Comparison of ENCODE assay signal across 17 mouse cellular contexts in genomic region chr13:47647693-47648092, GRCm38 (mm10).
DNase-seq lines count a peak whose midpoint lies in the region; ATAC-seq and TF ChIP-seq lines count a peak whose summit lies in the region.
"Had no signal": no experiment of that assay in that cellular context is flagged by ENCODE, and none has a peak within 500 bp of the region (broad histone marks: within the 10 kb centered on the region; RNA-seq: fewer than 3 reads in every experiment).

No protein-coding gene starts in this region.

- H3K4me2 ChIP-seq in forebrain, embryonic 16.5 days (ENCODE audit: low read length) = no peak overlapping the region
- H3K4me2 ChIP-seq in forebrain, embryonic 13.5 days = no peak overlapping the region
- H3K4me2 ChIP-seq: neural tube, embryonic 13.5 days had no signal

- H3K9ac ChIP-seq in forebrain, embryonic 16.5 days (replicated peaks; ENCODE audit: low read depth, low read length) = no peak overlapping the region
- no peak overlapping the region for H3K9ac ChIP-seq in forebrain, embryonic 13.5 days
- no peak overlapping the region for H3K9ac ChIP-seq in heart, adult 2 months (ENCODE audit: low read depth, low read length)
- H3K9ac ChIP-seq: liver, postnatal 0 days; neural tube, embryonic 13.5 days had no signal

- H3K4me1 ChIP-seq in forebrain, embryonic 16.5 days (replicated peaks; ENCODE audit: control insufficient read depth, insufficient read depth, low read length) = peaks cover 7% of the 10 kb centered on the region
- peaks cover 12% of the 10 kb centered on the region for H3K4me1 ChIP-seq in forebrain, embryonic 13.5 days
- no peaks in the 10 kb centered on the region for H3K4me1 ChIP-seq in heart, adult 2 months (ENCODE audit: control insufficient read depth, insufficient read depth, low read length)

- H3K4me3 ChIP-seq in forebrain, embryonic 16.5 days (replicated peaks; ENCODE audit: low read length) = no peak overlapping the region
- H3K4me3 ChIP-seq in forebrain, embryonic 13.5 days = no peak overlapping the region
- no peak overlapping the region for H3K4me3 ChIP-seq in layer of hippocampus, adult 2 months
- no peak overlapping the region for H3K4me3 ChIP-seq in heart, adult 2 months
- H3K4me3 ChIP-seq: neural tube, embryonic 13.5 days had no signal

- 0 out of 2 replicates have a peak, but pooled peaks have one; percentile 23 for ATAC-seq in forebrain, embryonic 16.5 days
- no peak for ATAC-seq in forebrain, embryonic 13.5 days
- ATAC-seq: hindbrain, embryonic 16.5 days; liver, postnatal 0 days; midbrain, embryonic 16.5 days; Patski had no signal

- TF ChIP-seq EP300 in heart, adult 2 months (IDR thresholded peaks at IDR 0.05; ENCODE audit: insufficient read depth, low read depth, low read length) = no peak

- DNase-seq in layer of hippocampus, adult 18-20 months (ENCODE audit: low spot score in 2 of 2) = peak; percentile 45 to 83
- no peak for DNase-seq in layer of hippocampus, postnatal 10 days (ENCODE audit: low spot score in 2 of 2)
- peak; percentile 40 to 79 for DNase-seq in layer of hippocampus, adult 2 months (ENCODE audit: low spot score in 2 of 2)
- DNase-seq in left cerebral cortex, postnatal 36 days (ENCODE audit: low spot score in 2 of 2) = peak; percentile 9 to 12
- no peak for DNase-seq in heart, adult 2 months
- no peak for DNase-seq in retina, postnatal 1 day
- DNase-seq: cerebellum, adult 8-10 months; heart, adult 18-20 months; kidney, postnatal 25 days; liver, postnatal 0 days; thymus, postnatal 4 days had no signal

- intact Hi-C loops in left cerebral cortex, postnatal 36 days (cut with DNase I) = no loop called here
- intact Hi-C loops in heart, adult 2 months (cut with DNase I) = no loop called here

- no peak overlapping the region for H3K27ac ChIP-seq in forebrain, embryonic 16.5 days (ENCODE audit: low read length)
- H3K27ac ChIP-seq in forebrain, embryonic 13.5 days = no peak overlapping the region
- H3K27ac ChIP-seq in layer of hippocampus, adult 2 months = 0 out of 2 replicates have a peak overlapping the region, but pooled peaks have one; percentile 33
- H3K27ac ChIP-seq in heart, adult 2 months = no peak overlapping the region
- H3K27ac ChIP-seq: neural tube, embryonic 13.5 days had no signal

- H3K9me3 ChIP-seq in forebrain, embryonic 16.5 days (ENCODE audit: control insufficient read depth, low read length) = no peaks in the 10 kb centered on the region
- no peaks in the 10 kb centered on the region for H3K9me3 ChIP-seq in forebrain, embryonic 13.5 days (replicated peaks)
- H3K9me3 ChIP-seq: neural tube, embryonic 13.5 days had no signal

- no peaks in the 10 kb centered on the region for H3K79me2 ChIP-seq in heart, adult 2 months (replicated peaks; ENCODE audit: control insufficient read depth, insufficient read depth, low read length)

- no peak for TF ChIP-seq POLR2A in heart, adult 2 months (IDR thresholded peaks at IDR 0.05; ENCODE audit: insufficient read depth, low read depth, low read length)

- no peaks in the 10 kb centered on the region for H3K36me3 ChIP-seq in forebrain, embryonic 16.5 days (ENCODE audit: control insufficient read depth, insufficient read depth)
- H3K36me3 ChIP-seq in forebrain, embryonic 13.5 days (ENCODE audit: poor library complexity, severe bottlenecking) = no peaks in the 10 kb centered on the region
- H3K36me3 ChIP-seq in heart, adult 2 months (ENCODE audit: control insufficient read depth, insufficient read depth, low read length) = no peaks in the 10 kb centered on the region
- H3K36me3 ChIP-seq: neural tube, embryonic 13.5 days had no signal

- H3K27me3 ChIP-seq in forebrain, embryonic 16.5 days (replicated peaks; ENCODE audit: control insufficient read depth, insufficient read depth, low read length) = no peaks in the 10 kb centered on the region
- peaks cover 3% of the 10 kb centered on the region; the same call in 1 of the 2 replicates for H3K27me3 ChIP-seq in forebrain, embryonic 13.5 days
- H3K27me3 ChIP-seq in heart, adult 2 months (ENCODE audit: control insufficient read depth, insufficient read depth, low read length) = no peaks in the 10 kb centered on the region
- H3K27me3 ChIP-seq: neural tube, embryonic 13.5 days had no signal

- WGBS in forebrain, embryonic 16.5 days = 51% methylated on average over 5 of the region's 5 CpGs
- 72% methylated on average over 5 of the region's 5 CpGs for WGBS in forebrain, embryonic 13.5 days
- WGBS in heart, adult 2 months = 59% methylated on average over 5 of the region's 5 CpGs

- TF ChIP-seq CTCF in layer of hippocampus, adult 2 months (conservative IDR thresholded peaks at IDR 0.05) = no peak
- TF ChIP-seq CTCF in heart, adult 2 months (IDR thresholded peaks at IDR 0.05) = no peak

Comparison
In these comparisons a context has a peak if more than half of its experiments do, and no peak if none do; other contexts are left out.
1. DNase-seq: peak in layer of hippocampus, adult 18-20 months (2 of 2), layer of hippocampus, adult 2 months (2 of 2) and left cerebral cortex, postnatal 36 days (2 of 2); none in layer of hippocampus, postnatal 10 days (0 of 2), heart, adult 2 months (0 of 2) and retina, postnatal 1 day (single experiment).